Mouse (Mus musculus) layer of hippocampus, postnatal 14 days (tissue): ENCODE results near the gene Rsc1a1. TPM values are rescaled to one million over a fixed set of nuclear protein-coding genes. Genes with fewer than 3 reads are reported as not detected.
A peak's percentile ranks its signal among the peaks of the same experiment; 100 is the strongest.

ENCODE experiments used
- DNase-seq, 2 experiments: peaks; one replicate each; pipeline ENCODE4 v3.0.0; 2021 to 2022; ENCODE audit warnings: low spot score in 2 of 2, mixed read lengths in 1 of 2
- long read RNA-seq, 2 experiments: library from polyadenylated mRNA; stranded (forward); transcript quantifications; one replicate each; pipeline ENCODE4 v2.0.0; 2021
- total RNA-seq, 2 experiments: library from RNA; stranded (reverse); gene quantifications; 2 replicates each; pipeline ENCODE4 v1.2.3; 2021

Gene Rsc1a1
- total RNA-seq = under 1 TPM in 1 of 2 experiments, not detected in 1; 0.79 TPM
- long read RNA-seq, experiment 1 = 0 reads
- long read RNA-seq, experiment 2 = 0 reads

GRCm38 (mm10) chr4:141685499-141685898, at the start of gene Rsc1a1:
Gene Rsc1a1, minus strand, starts transcription at chr4:141685599.
- DNase-seq = no peak

DNA sequence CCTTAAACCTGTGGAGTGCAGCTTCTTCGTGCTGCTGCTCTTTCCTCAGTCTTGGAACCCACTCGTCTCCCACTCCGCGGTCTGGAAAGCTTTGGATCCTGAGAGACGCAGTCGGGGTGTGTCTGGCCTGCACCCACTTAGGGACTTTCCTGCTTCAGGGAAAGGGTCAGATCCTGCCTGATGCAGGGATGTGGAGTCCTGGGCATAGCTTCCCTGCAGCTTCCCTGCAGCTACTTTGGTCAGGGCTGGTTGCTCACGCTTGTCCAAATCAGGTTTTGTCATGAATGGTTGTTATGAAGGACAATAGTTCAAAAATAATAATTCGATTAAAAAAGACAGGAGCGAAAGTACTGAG, 49.8 kb upstream of the Rsc1a1 start:
- DNase-seq = no peak

- DNase-seq = peak; percentile 88 to 95
These were observed 49.2 kb upstream of the Rsc1a1 start for GRCm38 (mm10) chr4:141734446-141735205.

GRCm38 (mm10) chr4:141731766-141732165, 46.4 kb upstream of the Rsc1a1 start:
- no peak for DNase-seq

DNA sequence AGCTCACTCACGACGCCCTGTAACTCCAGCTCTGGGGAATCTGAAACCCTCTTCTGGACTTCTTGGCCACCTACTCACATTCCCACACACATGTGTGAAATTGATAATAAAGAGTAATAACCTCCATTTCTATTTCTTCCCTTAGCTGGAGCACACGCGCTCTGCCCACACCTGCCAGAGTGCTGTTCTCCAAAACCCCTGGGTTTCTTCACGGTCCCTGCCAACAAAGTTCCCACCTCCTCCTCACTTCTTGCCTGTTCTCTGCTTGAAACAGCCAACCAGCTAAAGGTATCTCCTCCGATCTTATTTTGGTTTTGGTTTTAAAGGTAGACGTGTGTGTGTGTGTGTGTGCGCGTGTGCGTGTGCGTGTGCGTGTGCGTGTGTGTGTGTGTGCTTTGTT, 45.0 kb upstream of the Rsc1a1 start:
- DNase-seq = no peak

GRCm38 (mm10) chr4:141729266-141729665, 43.9 kb upstream of the Rsc1a1 start:
- no peak for DNase-seq

DNA sequence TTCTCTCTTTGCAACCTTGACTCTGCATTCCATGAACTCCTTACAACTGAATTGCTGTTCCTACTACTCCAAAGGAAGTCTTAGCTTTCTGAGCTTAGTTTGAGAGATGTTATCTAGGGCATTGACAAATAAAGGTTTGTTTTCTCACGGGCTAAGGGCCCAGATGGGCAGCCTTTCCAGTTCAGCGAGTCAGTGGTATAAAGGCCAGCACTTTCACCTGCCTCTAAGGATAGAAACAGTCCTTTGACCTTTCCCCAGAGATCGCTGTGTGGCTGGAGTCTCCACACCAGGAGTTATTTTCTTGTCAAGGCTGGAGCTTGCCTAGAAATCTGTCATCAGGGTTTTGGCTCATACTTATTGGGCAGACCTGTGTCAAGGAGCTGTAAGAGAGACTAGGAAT, 40.3 kb upstream of the Rsc1a1 start:
- DNase-seq = no peak

- DNase-seq = no peak
These were observed 39.9 kb upstream of the Rsc1a1 start for GRCm38 (mm10) chr4:141725277-141725676.

DNA sequence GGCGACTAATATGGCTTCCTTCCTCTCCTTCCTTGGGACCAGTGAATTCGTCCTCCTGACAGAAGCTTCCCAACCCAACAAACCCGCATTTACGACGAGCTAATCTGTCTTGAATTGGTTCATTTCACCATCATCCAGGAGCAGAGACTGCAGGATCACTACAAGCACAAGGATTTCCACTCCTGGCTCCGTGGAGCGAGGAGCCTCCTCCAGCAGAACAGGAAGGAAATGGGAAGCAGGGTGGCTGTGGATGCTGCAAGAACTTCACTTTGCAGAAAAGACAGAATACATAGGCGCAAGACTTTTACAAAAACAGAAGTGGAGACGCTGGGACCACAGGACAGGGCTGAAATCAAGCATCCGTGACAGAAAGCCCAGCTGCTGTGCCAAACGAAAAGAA, 39.2 kb upstream of the Rsc1a1 start:
- no peak for DNase-seq

GRCm38 (mm10) chr4:141723673-141724068, 38.3 kb upstream of the Rsc1a1 start:
- no peak for DNase-seq

DNA sequence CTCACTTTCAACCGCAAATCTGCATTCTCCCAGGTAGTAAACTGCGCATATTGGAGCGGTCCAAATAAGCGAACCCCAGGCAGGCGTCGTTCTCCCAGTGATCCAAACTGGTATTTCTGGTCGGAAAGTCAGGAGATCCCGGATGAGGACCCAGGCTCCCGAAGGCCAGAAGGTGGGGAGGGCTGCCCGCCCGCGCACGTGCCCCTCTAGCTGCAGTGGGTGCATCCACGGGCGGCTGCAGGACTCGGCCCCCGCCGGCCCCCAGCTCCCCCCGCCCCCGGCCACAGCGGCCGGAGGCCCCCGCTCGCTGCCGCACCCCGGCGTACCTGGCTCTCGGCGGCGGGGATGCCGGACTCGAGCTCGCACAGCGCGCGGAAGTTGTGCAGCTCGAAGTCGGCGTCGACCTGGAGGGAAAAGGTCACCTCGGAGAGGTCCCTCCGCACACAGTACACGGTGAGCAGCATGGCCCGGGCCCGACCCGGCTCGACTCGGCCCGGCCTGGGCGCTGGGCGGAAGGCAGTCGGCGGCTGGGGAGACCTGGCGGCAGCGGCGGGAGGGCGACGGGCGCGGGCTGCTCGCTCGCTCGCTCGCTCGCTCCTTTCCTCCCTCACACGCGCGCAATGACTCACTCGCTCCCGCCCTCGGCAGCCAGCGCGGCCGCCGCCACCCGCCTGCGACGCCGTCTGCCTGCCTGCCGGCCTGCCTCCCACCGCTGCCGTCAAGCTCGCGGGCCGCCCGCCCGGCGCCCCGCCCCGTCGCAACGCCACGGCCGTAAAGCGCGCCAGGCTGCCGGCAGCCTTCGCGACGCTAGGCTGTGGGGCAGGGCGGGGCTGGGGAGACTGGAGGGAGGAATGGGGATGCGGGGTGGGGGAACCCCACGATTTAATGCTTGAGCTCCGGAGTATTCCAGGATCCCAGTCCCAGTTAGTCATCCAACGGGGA, 37.6 kb upstream of the Rsc1a1 start, which contains the start of gene Ddi2:
Gene Ddi2, minus strand, starts transcription at position 689 of the 942 bp plus-strand sequence.
- peak; percentile 84 to 92 for DNase-seq

DNA sequence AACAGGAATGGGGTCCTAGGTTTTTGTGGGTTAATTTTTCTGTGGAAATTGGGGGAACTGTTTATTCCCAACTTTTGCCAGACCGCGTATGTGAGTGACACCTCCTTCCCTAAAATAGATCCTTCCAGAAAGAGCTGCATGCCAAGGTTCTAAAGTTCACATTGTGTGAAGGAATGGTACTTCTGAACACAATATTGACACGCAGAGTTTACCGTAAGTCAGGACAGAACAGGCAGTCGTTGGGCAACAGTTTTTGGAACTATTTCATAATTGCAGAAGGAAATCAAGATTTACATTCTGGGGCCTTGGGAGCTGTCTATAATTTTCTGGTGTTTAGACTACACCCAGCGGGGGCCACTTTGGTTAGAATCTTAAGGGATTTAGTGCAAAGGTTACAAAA, 36.6 kb upstream of the Rsc1a1 start:
- no peak for DNase-seq

- no peak for DNase-seq
These were observed 35.5 kb upstream of the Rsc1a1 start for GRCm38 (mm10) chr4:141720761-141721523.

GRCm38 (mm10) chr4:141719304-141719703, 33.9 kb upstream of the Rsc1a1 start:
- DNase-seq = no peak

- DNase-seq = no peak
These were observed 32.2 kb upstream of the Rsc1a1 start for GRCm38 (mm10) chr4:141717633-141718032.

DNA sequence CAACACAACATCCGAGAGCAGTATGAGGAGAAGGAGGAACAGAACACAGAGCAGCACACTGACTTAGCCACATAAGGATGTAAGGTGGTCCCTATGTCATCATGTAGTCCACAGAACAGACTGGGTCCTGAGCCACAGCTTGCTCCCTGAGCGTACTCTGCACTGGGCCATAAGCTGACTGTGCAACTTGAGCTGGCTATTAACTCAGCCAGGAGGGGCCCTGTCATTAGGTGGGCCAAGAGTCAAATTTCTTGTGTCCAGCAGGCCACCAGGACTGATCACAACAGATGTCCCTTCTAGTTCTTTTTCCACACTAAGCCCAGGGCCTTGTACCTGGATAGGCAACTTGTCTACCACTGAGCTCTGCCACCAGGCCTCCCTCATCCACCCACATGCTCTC, 29.6 kb upstream of the Rsc1a1 start:
- DNase-seq = no peak

DNA sequence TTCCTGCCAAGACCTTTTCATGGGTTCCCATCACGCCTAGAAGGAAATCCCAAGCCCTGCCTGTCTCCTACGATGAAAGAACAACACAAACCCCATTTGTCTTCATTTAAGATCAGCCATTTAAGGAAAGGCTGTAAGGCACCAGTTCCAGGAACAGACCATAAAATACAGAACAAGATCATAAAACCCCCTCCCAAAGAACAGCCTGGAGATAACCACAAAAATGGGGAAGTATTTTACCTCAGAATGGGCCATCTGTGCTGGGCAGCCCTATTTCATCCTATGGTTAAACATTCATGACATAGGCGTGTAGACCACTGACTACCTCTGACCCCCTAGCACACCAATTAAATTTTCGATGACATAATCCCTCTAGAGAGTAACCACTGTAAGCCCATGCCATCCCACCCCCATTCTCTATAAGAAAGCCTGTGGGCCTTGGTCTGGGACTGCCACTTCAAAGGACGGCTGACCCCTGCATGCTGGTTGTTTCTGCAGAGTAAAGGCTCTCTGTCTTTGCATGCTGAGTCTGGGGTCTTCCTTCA, 28.3 kb upstream of the Rsc1a1 start:
- no peak for DNase-seq

DNA sequence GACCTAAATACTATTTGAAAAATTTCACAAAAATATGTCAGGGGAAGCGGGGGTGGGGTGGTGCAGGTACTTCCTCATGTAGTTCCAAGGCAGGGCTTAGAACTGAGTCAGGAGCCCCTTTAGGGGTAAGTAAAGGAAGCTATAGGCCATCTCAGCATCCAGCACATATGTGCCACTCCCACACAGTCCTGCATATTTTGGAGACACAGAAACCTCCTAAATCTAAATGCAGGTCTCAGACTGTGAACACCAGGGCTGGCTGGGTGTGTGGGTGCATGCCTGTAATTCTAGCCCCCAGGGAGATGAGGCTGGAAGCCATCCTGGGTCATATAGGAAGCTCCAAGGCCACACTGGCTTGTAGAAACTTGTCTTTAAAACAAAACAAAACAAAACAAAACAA, 25.9 kb upstream of the Rsc1a1 start:
- no peak for DNase-seq

- DNase-seq = no peak
These were observed 23.6 kb upstream of the Rsc1a1 start for GRCm38 (mm10) chr4:141708971-141709370.

GRCm38 (mm10) chr4:141708005-141708404, 22.6 kb upstream of the Rsc1a1 start:
- no peak for DNase-seq

GRCm38 (mm10) chr4:141705331-141705730, 19.9 kb upstream of the Rsc1a1 start:
- peak; percentile 75 to 89 for DNase-seq
